Mouse (Mus musculus) limb, embryonic 14.5 days (tissue): ENCODE measurements around the gene Svop. TPM values are rescaled to one million over a fixed set of nuclear protein-coding genes. Genes with fewer than 3 reads are reported as not detected.

ENCODE experiments used
- ATAC-seq: fragments of 200-750 bp; cut with Nextera tagmentation; 2 replicates; pipeline ENCODE4 v1.8.0; 2017; ENCODE audit warnings: low read depth, moderate number of reproducible peaks, moderate TSS enrichment; ENCODE audit not compliant: low FRiP score
- DNase-seq: peaks from one replicate; pipeline ENCODE4 v3.0.0-alpha.2; 2015; ENCODE audit warnings: low spot score
- H3K27ac ChIP-seq: fragments of 300-500 bp; sonication (generic); replicated peaks from 2 replicates; pipeline ENCODE4 v1.5.1; 2014; ENCODE audit warnings: low read depth, mild to moderate bottlenecking, low read length, moderate library complexity, mixed read lengths
- H3K27me3 ChIP-seq: fragments of 300-500 bp; sonication (generic); 2 replicates; pipeline ENCODE4 v1.6.1; 2014; ENCODE audit warnings: low read length, mixed read lengths; ENCODE audit not compliant: control insufficient read depth, insufficient read depth
- H3K36me3 ChIP-seq: fragments of 300-500 bp; sonication (generic); 2 replicates; pipeline ENCODE4 v1.6.1; 2014; ENCODE audit warnings: mild to moderate bottlenecking, low read length, moderate library complexity, mixed read lengths; ENCODE audit not compliant: control insufficient read depth, insufficient read depth
- H3K4me1 ChIP-seq: fragments of 300-500 bp; sonication (generic); 2 replicates; pipeline ENCODE4 v1.6.1; 2014; ENCODE audit warnings: antibody characterized with exemption, low read length, mixed read lengths; ENCODE audit not compliant: control insufficient read depth, insufficient read depth
- H3K4me2 ChIP-seq: fragments of 300-500 bp; sonication (generic); replicated peaks from 2 replicates; pipeline ENCODE4 v1.6.1; 2014; ENCODE audit warnings: low read depth, mild to moderate bottlenecking, low read length, moderate library complexity; ENCODE audit not compliant: severe bottlenecking
- H3K4me3 ChIP-seq: fragments of 300-500 bp; sonication (generic); replicated peaks from 2 replicates; pipeline ENCODE4 v1.5.1; 2014; ENCODE audit warnings: low read length
- H3K9ac ChIP-seq: fragments of 300-500 bp; sonication (generic); 2 replicates; pipeline ENCODE4 v1.6.1; 2014; ENCODE audit warnings: mild to moderate bottlenecking, low read depth, low read length, moderate library complexity; ENCODE audit not compliant: severe bottlenecking
- H3K9me3 ChIP-seq: fragments of 300-500 bp; sonication (generic); 2 replicates; pipeline ENCODE4 v1.6.1; 2016; ENCODE audit warnings: low read length; ENCODE audit not compliant: control insufficient read depth
- POLR2A ChIP-seq: fragments of 200-500 bp; IDR thresholded peaks from 2 replicates; pipeline ENCODE4 v1.8.0; 2012; ENCODE audit warnings: inconsistent platforms, mild to moderate bottlenecking, moderate library complexity, borderline replicate concordance; ENCODE audit not compliant: insufficient read depth, insufficient read length; ENCODE audit errors: extremely low read depth
- WGBS: fragments of 180-500 bp; shearing (Covaris S2); extraction: QIAGEN DNeasy Blood & Tissue Kit; methylation state at CpG from one replicate; pipeline ENCODE4 v1.1.7; 2014; 5-methylcytosine and 5-hydroxymethylcytosine counted together
- polyA plus RNA-seq, 2 experiments: library from polyadenylated mRNA; depleted of rRNA in 1 of 2; stranded (reverse) in 1 of 2; unstranded in 1 of 2; fragments of >200 nt; fragmentation: Nextera tagmentation in 1 of 2; extraction: Ambion mirVana in 1 of 2; gene quantifications; 2 replicates each; pipeline versions ENCODE4 v1.2.1 to v1.2.3; 2012 to 2014

The Svop gene
- polyA plus RNA-seq, 2 experiments = 0.21 TPM; not detected in 1

DNA sequence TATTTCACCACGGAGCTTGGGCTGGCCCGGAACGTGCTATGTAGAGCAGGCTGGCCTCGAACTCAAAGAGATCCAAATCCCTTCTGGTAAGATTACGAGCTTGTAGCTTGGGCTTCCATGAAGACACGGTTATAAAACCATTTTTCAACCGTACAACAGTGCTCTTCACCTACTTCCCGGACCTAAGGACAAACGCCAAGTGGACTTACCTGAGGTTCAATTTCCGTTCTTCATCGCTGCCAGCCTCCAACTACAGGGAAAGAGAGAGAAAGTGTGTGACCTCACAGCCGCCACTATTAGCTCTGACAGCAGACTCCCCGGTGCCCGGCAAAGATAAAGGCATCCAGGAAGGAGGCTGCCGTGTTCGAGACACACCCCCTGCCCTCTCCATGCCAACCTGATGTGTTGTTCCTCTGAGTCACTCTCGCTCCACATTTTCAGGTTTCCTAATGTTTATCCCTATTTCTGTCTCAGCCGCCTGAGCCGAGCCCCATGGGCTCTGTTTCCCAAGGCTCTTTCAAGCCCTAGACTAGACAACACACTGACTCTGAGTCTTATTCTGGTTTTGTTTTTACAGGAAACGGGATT is 101.8 kb downstream of the Svop start:
- H3K4me1 ChIP-seq = peaks cover 18% of the 10 kb centered on the region
- H3K9ac ChIP-seq = no peak overlapping the region
- DNase-seq (no peak), ATAC-seq (no peak)
- H3K4me2 ChIP-seq = no peak overlapping the region
- no peak for TF ChIP-seq POLR2A
- 92% methylated on average over 20 of the region's 20 CpGs for WGBS
- no peak overlapping the region for H3K27ac ChIP-seq
- H3K36me3 ChIP-seq = peaks cover 20% of the 10 kb centered on the region
- H3K27me3 ChIP-seq = no peaks in the 10 kb centered on the region
- no peaks in the 10 kb centered on the region for H3K9me3 ChIP-seq
- H3K4me3 ChIP-seq = no peak overlapping the region

DNA sequence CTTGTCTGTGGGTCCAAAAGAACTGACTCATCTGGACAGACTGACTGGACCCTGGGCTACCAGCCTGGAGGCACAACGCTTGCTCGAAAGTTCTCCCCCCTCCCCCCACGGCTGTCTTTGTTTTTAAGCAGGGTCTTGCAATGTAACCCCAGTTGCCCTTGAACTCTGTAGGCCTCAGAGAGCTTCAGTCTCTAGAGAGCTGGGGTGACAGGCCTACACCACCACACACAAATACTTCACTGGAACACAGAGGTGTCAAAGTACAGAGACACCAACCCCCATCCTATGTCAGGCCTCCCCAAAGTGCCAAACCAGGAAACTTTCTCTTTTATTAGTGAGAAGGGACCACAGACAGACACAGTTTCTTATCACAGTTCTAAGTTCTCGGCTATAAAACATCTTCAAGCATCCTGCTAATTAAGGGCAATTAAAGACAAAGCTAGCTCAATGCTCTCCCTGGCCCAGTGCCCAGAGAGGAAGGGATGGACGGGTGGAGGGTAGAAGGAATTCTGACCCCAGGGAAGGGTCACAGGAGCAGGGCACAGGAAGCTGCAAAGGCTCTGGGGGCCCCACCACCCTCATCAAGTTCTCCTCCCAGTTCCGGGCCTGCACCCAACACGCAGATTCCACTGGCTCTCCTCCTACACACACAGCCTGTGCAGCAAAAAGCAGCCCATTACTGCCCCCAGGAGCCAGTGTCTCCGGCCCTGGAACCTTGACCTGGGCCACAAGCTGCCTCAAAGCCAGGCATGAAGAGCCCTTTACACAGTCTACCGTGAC is 105.0 kb downstream of the Svop start:
- 21% methylated on average over 9 of the region's 9 CpGs for WGBS
- Histone ChIP-seq H3K4me3 (no peak overlapping the region), H3K27me3 (no peaks in the 10 kb centered on the region), H3K9me3 (no peaks in the 10 kb centered on the region), H3K4me2 (no peak overlapping the region), H3K36me3 (peaks cover 18% of the 10 kb centered on the region), H3K9ac (no peak overlapping the region), H3K4me1 (peaks cover 6% of the 10 kb centered on the region), H3K27ac (no peak overlapping the region)
- ATAC-seq (no peak), DNase-seq (no peak)
- TF ChIP-seq POLR2A = no peak

DNA sequence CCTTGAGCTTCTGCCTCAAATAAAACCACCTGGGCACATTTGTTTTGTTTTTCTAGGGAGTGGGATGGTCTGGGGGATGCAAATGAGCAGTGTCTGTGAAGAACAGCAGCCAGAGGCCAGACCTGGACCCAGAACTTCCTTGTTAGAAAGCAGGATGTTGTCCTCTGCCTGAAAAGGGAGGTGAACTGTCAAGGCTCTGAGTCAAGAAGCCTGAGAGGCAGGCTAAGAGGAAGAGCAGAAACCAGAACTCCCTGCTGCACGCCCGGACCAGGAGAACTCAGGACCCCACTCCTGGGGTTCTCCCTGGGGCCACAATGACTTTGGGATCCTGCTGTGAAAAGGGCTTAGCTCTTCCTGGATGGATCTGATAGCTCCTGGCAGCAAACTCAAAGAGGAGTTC is 105.6 kb downstream of the Svop start:
- Histone ChIP-seq H3K4me1 (peaks cover 6% of the 10 kb centered on the region), H3K27me3 (no peaks in the 10 kb centered on the region), H3K9ac (peak overlapping the region; percentile 2; the same call in 1 of the 2 replicates), H3K9me3 (no peaks in the 10 kb centered on the region), H3K36me3 (peaks cover 20% of the 10 kb centered on the region), H3K27ac (no peak overlapping the region), H3K4me2 (no peak overlapping the region), H3K4me3 (no peak overlapping the region)
- ATAC-seq (no peak), DNase-seq (no peak)
- TF ChIP-seq POLR2A = no peak
- WGBS = 60% methylated on average over 2 of the region's 2 CpGs

DNA sequence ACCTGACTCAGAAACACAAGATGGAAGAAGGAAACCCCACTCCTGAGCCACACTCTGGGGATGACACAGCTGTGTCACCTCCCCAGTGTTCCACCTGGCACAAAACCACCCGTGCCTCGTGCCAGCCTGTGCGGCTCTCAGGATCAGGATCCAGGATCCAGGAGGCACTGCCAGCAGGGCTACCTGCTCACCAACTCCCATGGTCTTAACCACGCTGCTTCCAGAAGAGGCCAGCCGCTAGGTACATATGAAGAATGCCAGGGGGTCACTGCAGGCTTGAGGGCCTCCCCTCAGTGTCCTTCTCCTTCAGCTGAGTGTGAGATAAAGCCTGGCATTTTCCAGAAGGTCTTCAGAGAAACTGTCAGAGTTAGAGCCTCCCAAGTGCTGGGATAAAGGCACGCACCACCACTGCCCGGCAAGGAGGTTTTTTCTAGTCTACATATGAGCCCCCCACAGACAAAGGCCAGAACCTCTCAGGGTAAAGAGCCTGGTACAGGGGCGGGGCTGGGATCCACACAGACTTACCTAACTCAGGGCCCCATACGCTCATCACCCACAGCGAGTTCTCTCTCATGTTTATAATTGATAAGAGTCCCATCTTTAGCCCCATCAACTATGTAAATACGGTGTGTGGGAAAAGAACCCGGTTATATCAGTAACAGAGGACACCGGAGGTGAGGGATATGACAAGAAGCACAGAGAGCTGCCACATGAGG is 107.2 kb downstream of the Svop start:
- Histone ChIP-seq H3K36me3 (peaks cover 17% of the 10 kb centered on the region), H3K9me3 (no peaks in the 10 kb centered on the region), H3K4me3 (no peak overlapping the region), H3K4me1 (peaks cover 6% of the 10 kb centered on the region), H3K9ac (no peak overlapping the region), H3K27ac (no peak overlapping the region), H3K27me3 (no peaks in the 10 kb centered on the region), H3K4me2 (no peak overlapping the region)
- no peak for TF ChIP-seq POLR2A
- 88% methylated on average over 13 of the region's 13 CpGs for whole genome bisulfite sequencing
- DNase-seq (no peak), ATAC-seq (no peak)

DNA sequence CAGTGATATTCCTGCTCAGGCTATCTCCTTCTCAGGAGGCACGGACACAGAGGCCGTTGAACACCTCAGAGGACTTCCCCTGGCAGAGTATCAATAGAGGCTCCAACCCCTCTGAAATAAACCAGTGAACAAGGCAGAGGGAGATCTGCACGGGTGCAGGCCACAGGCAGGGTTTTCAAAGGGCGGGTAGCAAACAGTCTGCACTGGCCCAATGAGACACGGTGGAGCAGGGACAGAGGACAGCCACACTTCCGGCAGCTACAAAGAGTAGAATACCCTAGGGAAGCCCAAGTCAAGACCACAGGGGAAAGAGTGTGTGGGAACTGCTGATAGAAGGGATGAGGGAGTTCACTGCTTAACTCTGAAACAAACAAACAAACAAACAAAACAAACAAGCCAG is 107.8 kb downstream of the Svop start:
- no peak overlapping the region for H3K27ac ChIP-seq
- no peaks in the 10 kb centered on the region for H3K27me3 ChIP-seq
- DNase-seq (no peak), ATAC-seq (no peak)
- H3K4me2 ChIP-seq = no peak overlapping the region
- H3K4me3 ChIP-seq = no peak overlapping the region
- H3K9ac ChIP-seq = no peak overlapping the region
- no peaks in the 10 kb centered on the region for H3K9me3 ChIP-seq
- H3K4me1 ChIP-seq = peaks cover 6% of the 10 kb centered on the region
- TF ChIP-seq POLR2A = no peak
- WGBS = 66% methylated on average over 6 of the region's 6 CpGs
- peaks cover 11% of the 10 kb centered on the region; the same call in 1 of the 2 replicates for H3K36me3 ChIP-seq
